Mouse (Mus musculus) forebrain, embryonic 11.5 days (tissue): ENCODE data around the gene Hcn2. TPM values are rescaled to one million over a fixed set of nuclear protein-coding genes. Genes with fewer than 3 reads are reported as not detected.
A peak's percentile ranks its signal among the peaks of the same experiment; 100 is the strongest.

Source experiments
- ATAC-seq: fragments of 200-750 bp; cut with Nextera tagmentation; replicated peaks from 2 replicates; pipeline ENCODE4 v1.8.0; 2017; ENCODE audit warnings: moderate TSS enrichment; ENCODE audit not compliant: low FRiP score
- DNase-seq: peaks from one replicate; pipeline ENCODE4 v3.0.0-alpha.2; 2017; ENCODE audit warnings: low spot score
- H3K27ac ChIP-seq: fragments of 300-500 bp; sonication (generic); 2 replicates; pipeline ENCODE4 v1.5.1; 2014; ENCODE audit warnings: low read depth, low read length
- H3K27me3 ChIP-seq: fragments of 300-500 bp; sonication (generic); 2 replicates; pipeline ENCODE4 v1.6.1; 2014; ENCODE audit warnings: mild to moderate bottlenecking, low read length, mixed read lengths; ENCODE audit not compliant: control insufficient read depth, insufficient read depth
- H3K36me3 ChIP-seq: fragments of 300-500 bp; sonication (generic); 2 replicates; pipeline ENCODE4 v1.6.1; 2014; ENCODE audit warnings: mild to moderate bottlenecking, low read length, moderate library complexity, mixed read lengths; ENCODE audit not compliant: control insufficient read depth, insufficient read depth
- H3K4me1 ChIP-seq: fragments of 300-500 bp; sonication (generic); replicated peaks from 2 replicates; pipeline ENCODE4 v1.6.1; 2014; ENCODE audit warnings: low read length, mixed read lengths; ENCODE audit not compliant: control insufficient read depth, insufficient read depth
- H3K4me2 ChIP-seq: fragments of 300-500 bp; sonication (generic); 2 replicates; pipeline ENCODE4 v1.6.1; 2014; ENCODE audit warnings: low read depth, mild to moderate bottlenecking, low read length, moderate library complexity, mixed read lengths; ENCODE audit not compliant: severe bottlenecking
- H3K4me3 ChIP-seq: fragments of 300-500 bp; sonication (generic); 2 replicates; pipeline ENCODE4 v1.5.1; 2014; ENCODE audit warnings: low read depth, low read length
- H3K9ac ChIP-seq: fragments of 300-500 bp; sonication (generic); 2 replicates; pipeline ENCODE4 v1.6.1; 2014; ENCODE audit warnings: low read length
- H3K9me3 ChIP-seq: fragments of 300-500 bp; sonication (generic); 2 replicates; pipeline ENCODE4 v1.6.1; 2016; ENCODE audit warnings: low read length, mixed read lengths; ENCODE audit not compliant: control insufficient read depth
- WGBS: fragments of 180-500 bp; shearing (Covaris S2); extraction: QIAGEN DNeasy Blood & Tissue Kit; methylation state at CpG from one replicate; pipeline ENCODE4 v1.1.7; 2014; 5-methylcytosine and 5-hydroxymethylcytosine counted together
- polyA plus RNA-seq: library from polyadenylated mRNA; unstranded; fragments of >200 nt; fragmentation: Nextera tagmentation; extraction: Ambion mirVana; gene quantifications from 2 replicates; pipeline ENCODE4 v1.2.1, GENCODE M21; 2014

Hcn2 gene
- polyA plus RNA-seq = 0.15 and 0.40 TPM in 2 replicates

DNA sequence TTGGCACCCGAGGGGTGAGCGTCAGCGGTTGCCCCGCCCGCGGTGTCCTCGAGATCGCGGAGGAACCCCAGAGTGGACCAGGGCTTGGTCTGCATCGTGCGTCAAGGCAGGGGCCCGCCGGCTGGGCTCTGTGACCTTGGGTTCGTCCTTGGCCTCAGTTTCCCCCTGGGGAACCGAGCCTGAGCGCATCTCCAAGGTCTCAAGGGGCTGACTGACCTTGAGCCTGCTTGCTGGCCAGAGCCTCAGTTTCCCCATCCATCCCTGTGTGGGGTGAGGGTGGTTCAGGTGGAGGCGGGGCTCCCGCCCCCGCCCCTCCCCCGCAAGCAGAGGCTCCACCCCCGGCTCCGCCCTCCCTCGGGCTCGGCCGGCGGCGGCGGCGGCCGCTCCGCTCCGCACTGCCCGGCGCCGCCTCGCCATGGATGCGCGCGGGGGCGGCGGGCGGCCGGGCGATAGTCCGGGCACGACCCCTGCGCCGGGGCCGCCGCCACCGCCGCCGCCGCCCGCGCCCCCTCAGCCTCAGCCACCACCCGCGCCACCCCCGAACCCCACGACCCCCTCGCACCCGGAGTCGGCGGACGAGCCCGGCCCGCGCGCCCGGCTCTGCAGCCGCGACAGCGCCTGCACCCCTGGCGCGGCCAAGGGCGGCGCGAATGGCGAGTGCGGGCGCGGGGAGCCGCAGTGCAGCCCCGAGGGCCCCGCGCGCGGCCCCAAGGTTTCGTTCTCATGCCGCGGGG is at the start of gene Hcn2:
Gene Hcn2 (plus strand): TSS at position 381 of the 734 bp plus-strand sequence.
- Histone ChIP-seq H3K9me3 (no peaks in the 10 kb centered on the region), H3K9ac (peak within 1 kb of the TSS; percentile 54), H3K27ac (no peak within 1 kb of the TSS), H3K36me3 (no peaks in the 10 kb centered on the region), H3K4me3 (peak within 1 kb of the TSS; percentile 62), H3K27me3 (peaks cover 41% of the 10 kb centered on the region), H3K4me1 (peaks cover 8% of the 10 kb centered on the region; the same call in 1 of the 2 replicates), H3K4me2 (peak within 1 kb of the TSS; percentile 83)
- DNase-seq (no peak), ATAC-seq (peak; percentile 42; the same call in 1 of the 2 replicates)
- WGBS = 2% methylated on average over 72 of the region's 91 CpGs

DNA sequence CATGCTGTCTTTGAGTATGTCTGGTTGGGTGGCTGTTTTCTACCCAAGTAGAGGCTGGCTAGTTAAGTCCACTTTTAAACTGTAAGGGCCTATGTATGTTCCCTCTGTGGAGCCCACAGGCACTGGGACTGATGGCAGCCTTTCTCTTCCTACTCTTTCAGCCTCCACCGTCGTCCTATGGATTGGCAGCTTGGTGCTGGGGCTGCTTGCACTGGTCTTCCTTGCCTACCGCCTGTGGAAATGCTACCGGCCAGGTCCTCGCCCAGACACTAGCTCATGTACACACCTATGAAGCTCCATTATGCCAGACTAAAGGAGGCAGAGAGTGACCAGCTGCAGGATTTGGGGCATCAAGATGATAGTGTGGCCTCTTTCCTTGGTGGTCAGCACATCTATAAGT is 48.4 kb upstream of the Hcn2 start:
- H3K4me1 ChIP-seq = peaks cover 13% of the 10 kb centered on the region
- DNase-seq (no peak), ATAC-seq (no peak)
- 79% methylated on average over 5 of the region's 5 CpGs for WGBS
- no peaks in the 10 kb centered on the region for H3K36me3 ChIP-seq
- H3K4me3 ChIP-seq = no peak overlapping the region
- peak overlapping the region; percentile 9; the same call in 1 of the 2 replicates for H3K9ac ChIP-seq
- H3K27me3 ChIP-seq = no peaks in the 10 kb centered on the region
- no peak overlapping the region for H3K27ac ChIP-seq
- no peaks in the 10 kb centered on the region for H3K9me3 ChIP-seq
- H3K4me2 ChIP-seq = peak overlapping the region; percentile 86; the same call in 1 of the 2 replicates

DNA sequence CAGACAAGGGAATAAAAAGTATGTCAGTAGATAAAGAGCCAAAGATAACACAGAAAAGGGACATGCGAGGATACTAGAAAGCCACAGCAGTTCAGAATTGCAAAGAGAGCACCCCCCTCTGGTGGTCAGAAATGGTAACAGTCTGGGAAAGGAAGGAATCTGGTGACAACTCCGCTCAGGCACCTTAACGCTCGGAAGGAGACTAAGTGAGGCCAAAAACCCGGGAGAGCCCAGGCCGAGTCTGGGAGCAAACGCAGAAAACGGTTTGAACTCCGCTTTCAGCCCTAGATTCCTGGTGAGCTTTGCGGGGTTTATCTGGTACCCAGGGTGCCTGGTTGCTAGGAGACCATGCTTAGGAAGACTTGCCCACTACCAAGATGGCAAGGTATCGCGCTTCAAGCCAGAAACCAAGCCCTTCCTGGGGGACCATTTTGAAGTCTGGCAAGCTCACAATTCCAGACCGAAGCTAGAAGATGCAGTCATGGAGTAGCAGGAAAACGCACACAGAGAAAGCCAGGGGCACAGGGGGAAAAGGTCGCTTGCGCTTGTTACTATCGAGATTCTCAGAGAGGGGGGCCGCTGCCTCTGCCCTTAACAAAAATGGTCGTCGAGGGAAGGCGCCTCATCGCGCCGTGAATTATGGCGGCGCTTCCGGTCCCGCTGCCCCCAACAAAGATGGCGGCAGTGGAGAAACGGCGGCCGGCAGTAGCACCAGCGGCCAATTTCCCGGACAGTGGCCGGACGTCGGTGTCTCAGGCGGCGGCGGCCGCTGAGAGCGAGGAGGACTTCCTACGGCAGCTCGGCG is 47.5 kb upstream of the Hcn2 start, which contains the start of gene Tpgs1:
Gene Tpgs1 (plus strand): TSS at position 599 of the 805 bp plus-strand sequence.
- Histone ChIP-seq H3K36me3 (no peaks in the 10 kb centered on the region), H3K4me1 (peaks cover 13% of the 10 kb centered on the region), H3K9me3 (no peaks in the 10 kb centered on the region), H3K27ac (peak within 1 kb of the TSS; percentile 94), H3K4me2 (peak within 1 kb of the TSS; percentile 86), H3K9ac (peak within 1 kb of the TSS; percentile 95), H3K27me3 (no peaks in the 10 kb centered on the region), H3K4me3 (peak within 1 kb of the TSS; percentile 98)
- under 1% methylated on average over 45 of the region's 45 CpGs for WGBS
- ATAC-seq = peak; percentile 81
- peak; percentile 92 for DNase-seq

DNA sequence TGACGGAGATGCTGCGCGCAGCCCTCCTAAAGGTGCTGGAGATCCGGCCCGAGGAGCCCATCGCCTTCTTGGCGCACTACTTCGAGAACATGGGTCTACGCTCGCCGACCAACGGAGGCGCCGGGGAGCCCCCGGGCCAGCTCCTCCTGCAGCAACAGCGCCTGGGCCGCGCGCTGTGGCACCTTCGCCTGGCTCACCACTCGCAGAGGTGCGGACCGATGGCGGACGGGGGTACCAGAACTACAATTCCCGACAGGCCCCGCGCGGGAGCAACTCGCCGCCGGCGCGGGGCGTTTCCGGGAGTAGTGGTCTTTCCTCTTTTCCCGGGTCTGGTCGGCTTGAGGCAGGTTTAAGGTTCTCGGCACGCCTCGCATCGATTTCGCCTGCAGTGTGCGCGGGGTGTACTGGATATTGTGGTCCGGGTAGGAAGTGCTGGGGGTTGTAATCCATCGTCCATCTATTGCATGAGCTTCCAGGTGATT is 46.8 kb upstream of the Hcn2 start:
- peaks cover 13% of the 10 kb centered on the region for H3K4me1 ChIP-seq
- H3K27ac ChIP-seq = peak overlapping the region; percentile 94
- no peaks in the 10 kb centered on the region for H3K9me3 ChIP-seq
- ATAC-seq (peak; percentile 67), DNase-seq (peak; percentile 90)
- H3K4me2 ChIP-seq = peak overlapping the region; percentile 86
- under 1% methylated on average over 43 of the region's 47 CpGs for WGBS
- no peaks in the 10 kb centered on the region for H3K36me3 ChIP-seq
- no peaks in the 10 kb centered on the region for H3K27me3 ChIP-seq
- H3K9ac ChIP-seq = peak overlapping the region; percentile 95
- peak overlapping the region; percentile 98 for H3K4me3 ChIP-seq

DNA sequence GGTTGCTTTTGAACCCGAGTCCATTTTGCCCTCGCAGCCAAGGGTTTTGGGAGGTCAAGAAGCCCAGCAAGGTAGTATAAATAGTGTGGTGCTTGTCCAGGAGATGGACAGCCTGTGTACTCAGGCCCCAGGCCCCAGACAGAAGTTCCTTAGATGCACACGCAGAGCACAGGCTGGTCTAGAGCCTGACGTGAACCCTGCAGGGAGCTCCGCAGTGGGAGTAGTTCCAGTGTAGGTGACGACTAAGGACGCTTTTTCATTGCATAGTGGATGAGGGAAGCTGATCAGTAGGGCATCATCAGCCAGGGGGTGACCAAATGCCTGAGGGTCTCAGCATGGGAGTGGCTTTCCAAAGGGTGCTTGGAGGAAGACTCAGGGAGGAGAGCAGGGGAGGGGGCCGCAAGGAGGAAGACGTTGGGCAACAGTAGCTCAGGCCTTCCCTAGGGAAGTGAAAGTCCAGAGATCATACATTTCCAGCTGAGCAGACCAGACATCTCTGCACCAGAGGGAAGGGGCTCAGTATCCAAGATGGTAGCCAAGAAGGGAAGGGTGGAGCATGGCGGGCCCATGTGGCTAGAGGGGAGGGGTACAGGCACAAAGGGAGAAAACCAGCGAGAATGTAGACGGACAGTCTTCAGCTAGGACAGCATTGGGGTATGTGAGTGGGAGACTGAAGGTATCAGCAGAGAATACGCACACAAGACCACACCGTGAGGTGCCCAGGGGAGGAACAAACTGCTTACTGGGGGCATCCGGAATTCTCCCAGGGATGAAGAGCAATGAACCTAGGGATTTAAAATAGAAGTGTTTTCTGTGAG is 46.2 kb upstream of the Hcn2 start:
- Histone ChIP-seq H3K9me3 (no peaks in the 10 kb centered on the region), H3K36me3 (no peaks in the 10 kb centered on the region; the same call in 1 of the 2 replicates), H3K9ac (peak overlapping the region; percentile 95), H3K4me3 (peak overlapping the region; percentile 98), H3K4me2 (peak overlapping the region; percentile 86), H3K27me3 (no peaks in the 10 kb centered on the region), H3K27ac (peak overlapping the region; percentile 94; the same call in 1 of the 2 replicates), H3K4me1 (peaks cover 13% of the 10 kb centered on the region)
- 30% methylated on average over 15 of the region's 15 CpGs for WGBS
- DNase-seq (no peak), ATAC-seq (peak; percentile 14; the same call in 1 of the 2 replicates)

DNA sequence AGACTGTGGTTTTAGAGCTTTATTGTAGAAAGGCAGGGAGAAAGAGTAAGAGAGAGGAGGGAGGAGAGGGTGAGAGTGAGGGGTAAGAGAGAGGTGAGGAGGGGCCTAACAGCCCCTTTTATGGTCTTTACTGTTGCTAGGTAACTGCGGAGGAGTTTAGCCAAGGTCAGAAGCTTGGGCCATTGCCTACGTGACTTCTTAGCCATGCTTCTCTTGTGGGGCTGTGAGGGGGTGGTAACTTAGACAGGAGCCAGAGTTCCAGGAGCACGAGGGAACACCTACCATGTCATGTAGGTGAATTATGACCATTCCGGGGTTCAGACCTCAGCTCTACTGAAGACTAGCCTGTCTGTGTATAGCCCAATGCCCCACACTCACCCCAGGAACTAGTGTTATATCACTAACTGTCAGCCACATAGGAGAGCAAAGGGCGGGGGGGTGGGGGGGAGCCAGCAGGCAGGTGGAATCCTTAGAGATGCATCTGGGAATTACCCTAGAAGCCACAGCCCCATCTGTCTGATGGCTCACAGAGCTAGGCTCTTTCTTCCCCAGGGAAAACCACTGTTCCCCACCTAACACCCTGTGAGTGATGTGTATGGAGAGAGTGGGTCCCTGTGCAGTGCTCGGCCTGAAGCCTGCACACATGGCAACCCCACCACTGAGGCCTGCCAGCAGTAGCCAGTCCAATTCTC is 44.9 kb upstream of the Hcn2 start:
- no peak overlapping the region for H3K4me2 ChIP-seq
- WGBS = 74% methylated on average over 6 of the region's 6 CpGs
- H3K36me3 ChIP-seq = no peaks in the 10 kb centered on the region; the same call in 1 of the 2 replicates
- no peak overlapping the region for H3K9ac ChIP-seq
- H3K27ac ChIP-seq = no peak overlapping the region
- H3K27me3 ChIP-seq = no peaks in the 10 kb centered on the region
- H3K9me3 ChIP-seq = no peaks in the 10 kb centered on the region
- H3K4me1 ChIP-seq = peaks cover 13% of the 10 kb centered on the region
- DNase-seq = no peak
- H3K4me3 ChIP-seq = no peak overlapping the region
- ATAC-seq = no peak

DNA sequence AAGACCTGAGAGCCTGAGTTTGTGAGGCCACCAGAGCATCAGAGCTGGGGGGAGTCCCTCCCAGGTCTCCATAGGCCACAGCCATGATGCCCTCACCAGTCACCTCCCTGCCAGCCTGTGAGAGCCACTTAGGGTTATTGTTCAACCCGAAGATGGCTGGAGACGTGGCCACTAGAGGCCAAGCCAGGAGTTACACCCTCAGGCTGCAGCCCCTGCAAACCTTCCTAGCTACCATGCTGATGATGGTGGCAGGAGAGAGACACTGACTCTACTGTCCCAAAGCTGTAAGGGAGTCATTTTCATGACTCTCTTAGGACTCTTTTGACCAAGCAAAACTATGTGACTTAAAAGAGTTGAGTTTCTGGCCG is 44.4 kb upstream of the Hcn2 start:
- ATAC-seq (no peak), DNase-seq (no peak)
- H3K27ac ChIP-seq = no peak overlapping the region
- no peak overlapping the region for H3K4me2 ChIP-seq
- no peaks in the 10 kb centered on the region for H3K9me3 ChIP-seq
- H3K4me1 ChIP-seq = peaks cover 13% of the 10 kb centered on the region
- no peak overlapping the region for H3K4me3 ChIP-seq
- H3K27me3 ChIP-seq = no peaks in the 10 kb centered on the region
- no peak overlapping the region for H3K9ac ChIP-seq
- no peaks in the 10 kb centered on the region; the same call in 1 of the 2 replicates for H3K36me3 ChIP-seq
- WGBS = 52% methylated on average over 3 of the region's 3 CpGs
